Mouse (Mus musculus) urinary bladder, adult 2 months (tissue): ENCODE measurements around the gene Tcf7l1. TPM values are rescaled to one million over a fixed set of nuclear protein-coding genes. Genes with fewer than 3 reads are reported as not detected.

ENCODE experiments used
- DNase-seq: peaks from one replicate; pipeline ENCODE4 v3.0.0; 2022; ENCODE audit warnings: low spot score
- polyA plus RNA-seq: library from polyadenylated mRNA; depleted of rRNA; stranded (reverse); fragments of >200 nt; gene quantifications from 2 replicates; pipeline ENCODE4 v1.2.3, GENCODE M21; 2012

Gene Tcf7l1
- polyA plus RNA-seq, 1 experiment = 19.5 TPM

DNA sequence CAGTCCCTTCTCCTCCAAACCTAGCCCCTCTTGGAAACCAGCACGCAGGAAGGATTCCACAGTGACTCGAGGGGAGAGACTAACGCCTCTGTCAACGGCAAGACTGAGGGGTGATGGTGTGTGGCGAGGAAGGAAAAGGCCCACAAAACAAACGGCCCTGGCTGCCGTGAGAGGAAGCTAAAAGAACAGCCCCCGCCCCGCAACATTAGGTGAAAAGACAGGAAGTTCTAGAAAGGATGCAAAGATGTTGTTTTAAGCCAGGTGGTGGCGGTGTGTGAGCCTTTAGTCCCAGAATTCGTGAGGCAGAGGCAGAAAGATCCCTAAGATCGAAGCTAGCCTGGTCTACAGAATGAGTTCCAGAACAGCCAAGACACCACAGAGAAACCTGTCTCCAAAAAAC, 43.3 kb downstream of the Tcf7l1 start:
- no peak for DNase-seq

DNA sequence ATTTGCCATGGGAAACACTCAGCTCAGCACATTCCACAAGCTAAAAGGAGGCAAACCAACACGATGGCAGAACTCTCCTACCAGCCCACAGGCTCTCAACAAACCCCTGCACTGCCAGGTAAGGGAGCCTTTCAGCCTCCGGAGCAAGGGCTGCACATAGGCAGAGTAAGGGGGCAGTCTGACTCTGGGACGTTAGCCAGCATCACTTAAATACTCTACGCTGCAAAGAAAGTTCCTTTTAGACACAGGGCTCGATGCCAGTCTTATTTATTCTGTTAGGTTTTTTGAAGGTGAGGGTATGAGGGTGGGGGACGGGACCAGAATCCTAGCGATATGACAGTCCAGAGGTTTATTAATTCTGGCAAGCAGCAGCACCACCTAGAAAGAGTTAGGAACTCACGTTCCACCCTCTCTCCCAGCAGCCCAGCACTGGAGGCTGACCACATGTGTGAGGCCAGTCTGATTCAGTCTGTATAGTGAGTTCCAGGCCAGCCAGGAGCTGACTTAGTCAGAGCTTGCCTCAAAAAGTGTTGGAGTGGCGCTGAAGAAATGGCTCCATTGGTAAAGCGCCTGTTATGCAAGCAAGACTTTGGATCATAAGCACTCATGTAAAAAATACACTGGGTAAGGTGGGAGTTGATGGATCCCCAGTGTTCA, 44.8 kb downstream of the Tcf7l1 start:
- no peak for DNase-seq

GRCm38 (mm10) chr6:72743624-72744041, 45.4 kb downstream of the Tcf7l1 start:
- DNase-seq = no peak

DNA sequence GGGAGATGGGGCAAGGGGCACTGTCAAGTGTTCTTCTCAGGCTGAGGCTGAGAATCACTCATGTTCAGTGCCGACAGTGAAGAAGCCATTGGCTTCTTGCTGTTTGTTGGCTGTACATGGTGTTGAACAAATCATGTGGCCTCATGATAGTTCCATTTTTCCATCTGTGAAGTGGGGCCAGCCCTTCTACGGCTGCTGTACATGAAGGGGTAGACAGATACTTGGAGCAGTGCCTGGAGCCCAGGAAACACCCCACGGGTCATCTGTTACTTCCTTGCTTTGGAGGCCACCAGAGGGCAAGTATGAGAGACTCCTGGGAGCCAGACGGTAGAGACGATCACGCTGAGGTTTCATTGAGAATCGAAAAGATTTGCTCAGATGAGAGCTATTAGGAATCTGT, 46.7 kb downstream of the Tcf7l1 start:
- no peak for DNase-seq

GRCm38 (mm10) chr6:72740596-72741421, 48.2 kb downstream of the Tcf7l1 start:
- no peak for DNase-seq

DNA sequence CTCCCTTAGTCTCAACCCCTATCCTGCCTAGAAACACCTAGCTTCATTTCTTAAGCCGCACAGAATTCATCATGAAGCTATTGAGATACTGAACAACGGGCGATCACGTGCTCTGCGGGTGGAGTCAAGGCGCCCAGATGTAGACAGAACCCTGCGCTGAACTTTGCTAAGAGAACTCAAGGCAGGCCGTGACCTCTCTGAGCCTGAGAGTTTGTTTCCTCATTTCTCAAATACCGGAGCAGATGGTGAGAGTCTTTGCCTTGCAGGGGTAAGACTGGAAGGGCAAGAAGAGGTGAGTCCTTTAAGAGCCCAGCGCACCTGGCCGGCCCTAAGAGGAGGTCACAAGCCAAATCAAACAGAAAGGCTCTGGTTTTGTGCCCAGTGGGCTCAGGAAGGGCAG, 52.2 kb downstream of the Tcf7l1 start:
- no peak for DNase-seq

GRCm38 (mm10) chr6:72735206-72735605, 53.8 kb downstream of the Tcf7l1 start:
- DNase-seq = no peak

- DNase-seq = no peak
Observed at GRCm38 (mm10) chr6:72733375-72733774, 55.7 kb downstream of the Tcf7l1 start.

- DNase-seq = no peak
Observed at GRCm38 (mm10) chr6:72732109-72732508, 56.9 kb downstream of the Tcf7l1 start.

DNA sequence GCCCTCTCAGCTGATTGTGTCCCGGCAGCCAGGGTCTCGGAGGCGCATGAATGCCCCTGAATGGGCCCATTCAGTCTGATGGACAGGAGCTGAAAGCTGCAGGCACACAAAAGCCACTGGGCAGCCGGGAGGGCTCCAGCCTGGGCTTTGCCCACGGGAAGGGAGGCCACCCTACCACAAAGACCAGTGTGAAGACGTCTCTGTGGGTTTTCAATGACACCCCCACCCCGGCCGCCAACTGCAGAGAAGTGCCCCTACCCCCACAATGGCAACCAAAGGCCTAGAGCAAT, 58.5 kb downstream of the Tcf7l1 start:
- DNase-seq = no peak

DNA sequence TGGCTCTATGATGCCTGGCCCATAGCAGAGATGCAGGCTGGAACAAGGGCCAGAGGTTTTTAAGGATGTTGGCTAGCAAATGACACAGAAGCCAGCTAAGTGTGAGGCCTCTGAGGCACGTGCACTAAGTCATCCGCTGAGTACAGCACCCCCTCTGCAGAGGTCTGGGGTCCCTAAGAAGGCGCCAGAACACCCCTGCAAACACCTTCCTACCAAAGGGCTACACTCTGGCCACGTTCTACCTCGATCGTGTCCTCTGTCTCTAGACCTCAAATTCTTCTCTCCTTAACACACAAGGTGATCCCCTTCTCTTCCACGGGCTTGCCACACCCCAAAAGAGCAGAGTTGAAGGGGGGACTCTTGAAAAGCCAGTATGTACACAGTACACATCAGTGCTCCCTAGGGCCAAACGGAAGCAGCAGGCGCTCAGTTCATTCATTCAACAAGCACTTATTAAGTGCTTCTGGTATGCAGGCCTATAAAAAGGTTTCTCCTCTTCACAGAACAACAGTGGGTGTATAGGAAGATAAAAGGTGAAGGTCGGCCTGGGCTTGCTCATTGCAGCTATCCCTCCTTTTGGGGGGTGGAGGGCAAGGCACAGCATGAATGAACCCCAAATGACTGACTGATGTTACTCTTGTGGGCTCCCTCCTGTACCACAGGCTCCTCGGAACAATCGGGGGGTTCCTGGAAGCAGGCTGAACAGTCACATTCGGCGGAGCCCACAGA, 59.1 kb downstream of the Tcf7l1 start:
- no peak for DNase-seq

DNA sequence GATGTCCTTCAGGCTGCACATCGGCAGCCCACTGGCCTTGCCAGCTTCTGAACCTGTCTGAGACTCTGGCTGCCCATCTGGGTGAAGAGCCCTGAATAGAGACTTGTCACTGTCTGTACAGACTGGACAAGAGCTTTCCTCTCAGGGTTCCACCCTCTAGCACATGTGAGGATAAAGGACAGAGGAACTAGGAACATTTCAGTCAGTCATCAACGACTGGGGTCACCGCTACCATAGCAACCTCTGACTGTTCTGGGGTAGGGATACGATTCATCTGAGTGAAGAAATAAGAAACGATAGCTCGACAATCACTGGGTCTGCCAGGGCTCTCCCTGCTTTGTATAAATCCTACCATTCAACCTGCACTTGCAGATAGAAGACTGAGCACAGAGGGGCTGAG, 61.2 kb downstream of the Tcf7l1 start:
- no peak for DNase-seq

DNA sequence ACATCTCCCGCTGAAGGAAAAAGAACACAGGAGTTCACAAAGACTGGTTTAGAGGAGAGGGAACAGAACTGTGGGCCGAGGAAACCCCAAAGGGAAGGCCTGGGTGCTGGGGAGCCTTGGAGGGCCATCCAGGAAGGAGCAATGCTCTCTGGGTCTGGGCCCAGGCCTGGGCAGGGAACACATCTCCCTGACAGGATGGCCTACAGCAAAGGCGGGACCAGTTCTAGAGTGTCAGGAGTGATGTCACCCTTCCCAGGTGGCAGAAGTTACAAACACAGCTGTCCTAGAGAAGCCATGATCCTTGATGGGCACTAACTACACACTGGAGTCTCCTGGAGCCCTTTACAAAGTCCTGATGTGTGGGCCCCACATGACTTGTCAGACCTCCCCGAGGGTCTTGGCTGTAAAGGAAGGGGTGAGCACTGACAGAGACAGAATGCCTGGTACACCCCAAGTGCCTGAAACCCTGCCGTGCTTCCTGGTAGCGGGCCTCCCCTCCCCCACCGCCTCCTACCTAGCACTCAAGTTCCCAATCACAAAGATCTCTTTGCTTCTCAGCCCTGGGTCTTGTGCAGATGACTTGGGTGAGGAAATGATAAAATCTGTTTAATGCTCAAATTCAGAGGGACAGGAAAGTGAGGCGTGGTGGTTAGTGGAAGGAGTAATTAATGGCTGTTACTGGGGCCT, 64.4 kb downstream of the Tcf7l1 start:
- DNase-seq = no peak

DNA sequence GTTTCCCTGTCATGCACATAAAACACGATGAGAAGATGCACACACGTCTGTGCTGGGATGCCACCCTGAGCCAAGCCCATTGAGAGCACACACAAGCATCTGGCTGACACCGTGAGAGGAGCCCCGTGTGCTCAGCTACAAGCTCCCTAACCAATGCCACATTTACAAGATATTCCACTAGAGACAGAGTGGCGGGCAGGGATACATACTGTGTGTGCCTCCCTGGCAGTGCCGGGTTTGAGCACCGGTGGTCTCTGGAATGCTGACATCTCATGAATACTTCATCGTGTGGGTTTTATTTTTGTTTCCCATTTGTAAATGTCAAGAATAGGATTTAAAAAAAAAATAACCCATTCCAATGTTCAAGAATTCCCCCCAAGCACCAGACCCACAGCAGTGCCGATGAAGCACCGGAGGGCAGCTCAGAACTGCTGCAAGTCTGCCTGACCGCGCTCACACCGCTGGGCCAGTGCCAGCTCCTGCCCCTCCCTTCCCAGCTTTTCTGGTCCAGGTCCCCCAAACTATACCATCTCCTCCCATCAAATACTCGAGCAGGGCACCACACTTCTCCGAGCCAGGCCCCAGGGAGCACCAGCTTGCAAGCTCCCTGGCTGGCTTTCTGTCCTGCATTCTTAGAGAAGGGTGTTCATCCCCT, 65.2 kb downstream of the Tcf7l1 start:
- DNase-seq = no peak

DNA sequence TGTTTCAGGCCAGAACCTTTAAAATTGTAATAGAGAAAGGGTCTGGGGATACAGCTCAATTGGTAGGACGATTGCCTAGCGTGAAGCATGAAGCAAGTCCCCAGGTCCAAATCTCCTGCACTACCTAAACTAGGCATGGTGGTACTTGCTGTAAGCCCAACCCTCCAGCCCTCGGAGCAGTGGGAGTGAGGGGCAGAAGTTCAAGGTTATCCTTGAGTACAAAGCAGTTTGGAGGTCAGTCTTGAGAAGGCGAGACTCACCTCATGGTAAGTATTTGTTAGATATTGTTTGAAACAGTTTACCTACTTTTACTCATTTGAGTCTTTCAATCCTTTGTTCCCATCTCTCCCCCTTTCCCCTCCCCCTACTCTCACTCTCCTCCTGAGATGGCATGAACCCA, 65.9 kb downstream of the Tcf7l1 start:
- DNase-seq = no peak

GRCm38 (mm10) chr6:72720852-72721251, 68.2 kb downstream of the Tcf7l1 start:
- DNase-seq = no peak

- DNase-seq = no peak
Observed at GRCm38 (mm10) chr6:72714726-72715125, 74.3 kb downstream of the Tcf7l1 start.

DNA sequence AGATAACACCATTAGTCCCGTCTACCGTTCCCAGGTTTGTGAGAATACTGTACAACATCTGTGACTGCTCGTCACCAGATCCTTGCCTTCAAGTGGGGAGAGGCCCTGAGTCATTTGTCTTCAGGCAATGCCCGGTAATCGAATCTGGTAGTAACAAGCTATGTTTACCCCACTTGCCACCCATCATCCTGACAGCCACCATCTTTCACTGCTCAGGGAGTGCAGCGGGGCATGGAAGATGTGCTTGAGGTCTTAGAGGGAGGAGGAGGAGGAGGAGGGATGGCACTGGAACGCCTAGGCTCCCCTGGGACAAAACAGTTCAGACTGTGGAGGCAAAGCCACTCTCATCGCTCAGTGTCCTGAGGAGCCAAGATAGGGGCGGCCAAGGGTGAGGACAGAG, 74.8 kb downstream of the Tcf7l1 start:
- no peak for DNase-seq

DNA sequence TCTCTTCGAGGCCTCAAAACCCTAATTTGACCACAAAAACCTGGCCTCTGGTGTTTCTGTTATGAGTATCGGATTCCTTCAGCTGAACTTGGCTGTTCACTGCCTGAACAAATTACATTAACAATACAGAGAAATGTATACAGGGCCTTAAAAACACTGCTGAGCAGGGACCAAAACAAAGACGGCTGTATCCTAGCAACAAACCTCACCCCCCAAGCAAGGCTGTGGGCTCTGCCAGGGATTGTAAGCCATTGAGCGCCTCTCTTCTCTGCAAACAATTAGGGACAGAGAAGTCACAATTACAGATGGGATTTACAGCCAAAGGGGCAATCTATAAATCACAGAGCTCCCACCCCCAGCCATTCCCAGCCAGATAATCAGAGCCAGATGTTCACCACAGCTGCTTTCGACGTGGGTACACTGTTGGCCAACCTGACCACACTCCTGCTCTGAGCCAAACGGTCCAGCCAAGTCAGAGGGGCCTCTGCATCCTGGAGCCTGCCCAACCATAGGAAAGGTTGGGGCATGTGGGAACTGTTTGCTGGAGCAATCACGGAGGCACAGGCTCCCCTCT, 77.5 kb downstream of the Tcf7l1 start:
- no peak for DNase-seq

- DNase-seq = no peak
Observed at GRCm38 (mm10) chr6:72710897-72711507, 78.1 kb downstream of the Tcf7l1 start.
